Mouse (Mus musculus) inflammation-experienced regulatory T-cells (primary cell): ENCODE results near the gene Nup153. TPM values are rescaled to one million over a fixed set of nuclear protein-coding genes. Genes with fewer than 3 reads are reported as not detected.

ENCODE experiments used
- polyA plus RNA-seq, 2 experiments: library from polyadenylated mRNA; unstranded; fragments of 100-300 nt; shearing (Covaris generic); gene quantifications; one replicate each; pipeline ENCODE4 v1.2.1; 2017

Gene Nup153
- 100 to 1,000 TPM in 1 of 2 experiments, 10 to 100 TPM in 1; 99.1 to 142 TPM for polyA plus RNA-seq

DNA sequence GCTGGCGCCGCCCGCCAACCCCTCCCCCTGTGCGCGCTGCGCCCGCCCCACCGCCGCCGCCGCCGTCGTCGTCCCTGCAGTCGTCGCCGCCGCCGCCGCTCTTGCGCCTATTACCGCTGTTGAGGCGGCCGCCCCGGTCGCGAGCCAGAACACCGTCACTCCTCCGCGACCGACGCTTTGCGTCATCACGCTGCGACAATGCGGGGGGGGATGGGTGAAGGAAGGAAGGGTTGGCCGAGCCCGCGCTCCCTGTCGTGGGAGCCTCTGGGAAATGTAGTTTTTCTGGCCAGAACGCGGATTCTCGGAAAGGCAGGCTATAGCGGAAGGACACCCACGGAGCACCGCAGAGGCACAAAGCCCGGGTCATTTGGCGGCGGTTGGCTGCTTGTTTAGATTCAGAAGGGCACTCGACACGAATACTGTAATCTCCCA, at the start of gene Nup153:
TSS of gene Nup153 (minus strand) at position 104 of the 432 bp plus-strand sequence.

DNA sequence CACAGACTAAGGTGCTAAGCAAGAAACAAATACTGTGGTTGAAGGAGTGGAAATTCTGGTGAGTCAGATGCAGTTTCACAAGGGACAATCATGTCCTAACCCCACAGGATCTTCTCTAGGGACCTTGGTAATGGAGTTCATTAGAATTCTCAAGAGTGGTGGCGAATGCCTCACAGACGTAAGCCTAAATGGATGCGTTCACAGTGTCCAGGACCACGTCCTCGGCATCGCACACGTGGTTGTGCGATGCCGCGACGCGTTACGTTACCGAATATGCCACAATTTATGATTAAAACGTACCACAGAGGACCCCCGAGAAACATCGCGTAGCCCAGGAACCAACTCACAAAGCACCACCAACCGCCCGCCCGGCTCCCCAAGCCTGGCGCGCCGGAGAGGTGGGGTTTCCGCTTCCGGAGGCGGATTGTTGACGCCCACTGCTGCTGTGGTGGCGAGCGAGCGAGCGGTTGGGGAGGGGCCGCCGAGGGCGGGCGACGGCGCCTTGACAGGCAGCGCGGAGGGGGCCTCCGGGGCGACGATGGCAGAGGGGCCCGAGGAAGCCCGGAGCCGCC, 58.6 kb downstream of the Nup153 start, which contains the start of gene Fam8a1:
TSS of gene Fam8a1 (plus strand) at position 475 of the 572 bp plus-strand sequence.

Other genes starting within 250 kb of the Nup153 start
- under 1 TPM in 1 of 2 experiments, not detected in 1; 0.19 TPM for gene Cap2, start 226.1 kb downstream of the Nup153 start, polyA plus RNA-seq
- gene Fam8a1, start 58.4 kb downstream of the Nup153 start, polyA plus RNA-seq: 10 to 100 TPM; 22.3 to 24.7 TPM
- gene Kif13a, start 201.9 kb upstream of the Nup153 start, polyA plus RNA-seq: 10 to 100 TPM; 18.9 to 32.2 TPM